Mouse (Mus musculus) neural tube, embryonic 12.5 days (tissue): ENCODE results near the gene Vmn1r87. TPM values are rescaled to one million over a fixed set of nuclear protein-coding genes. Genes with fewer than 3 reads are reported as not detected.
"Not testable (repeated sequence)": the region's sequence is repeated elsewhere in the genome, so short reads cannot be mapped to it uniquely, and the experiment has no call there.

Experiments used
- ATAC-seq: fragments of 200-750 bp; cut with Nextera tagmentation; 2 replicates; pipeline ENCODE4 v1.8.0; 2017; ENCODE audit warnings: low read depth, mild to moderate bottlenecking, moderate TSS enrichment, moderate library complexity; ENCODE audit not compliant: low FRiP score
- H3K27ac ChIP-seq: fragments of 300-500 bp; sonication (generic); 2 replicates; pipeline ENCODE4 v1.5.1; 2016
- H3K27me3 ChIP-seq: fragments of 300-500 bp; sonication (generic); replicated peaks from 2 replicates; pipeline ENCODE4 v1.6.1; 2016; ENCODE audit warnings: mild to moderate bottlenecking
- H3K36me3 ChIP-seq: fragments of 300-500 bp; sonication (generic); 2 replicates; pipeline ENCODE4 v1.6.1; 2016; ENCODE audit warnings: mild to moderate bottlenecking
- H3K4me1 ChIP-seq: fragments of 300-500 bp; sonication (generic); 2 replicates; pipeline ENCODE4 v1.6.1; 2016
- H3K4me2 ChIP-seq: fragments of 300-500 bp; sonication (generic); replicated peaks from 2 replicates; pipeline ENCODE4 v1.6.1; 2016; ENCODE audit warnings: mild to moderate bottlenecking
- H3K4me3 ChIP-seq: fragments of 300-500 bp; sonication (generic); 2 replicates; pipeline ENCODE4 v1.5.1; 2016
- H3K9ac ChIP-seq: fragments of 300-500 bp; sonication (generic); 2 replicates; pipeline ENCODE4 v1.6.1; 2016; ENCODE audit warnings: mild to moderate bottlenecking
- H3K9me3 ChIP-seq: fragments of 300-500 bp; sonication (generic); 2 replicates; pipeline ENCODE4 v1.6.1; 2016; ENCODE audit warnings: mild to moderate bottlenecking
- WGBS: fragments of 180-500 bp; shearing (Covaris S2); methylation state at CpG from one replicate; pipeline ENCODE4 v1.1.7; 2016; 5-methylcytosine and 5-hydroxymethylcytosine counted together
- polyA plus RNA-seq: library from polyadenylated mRNA; unstranded; fragments of >200 nt; fragmentation: Nextera tagmentation; extraction: Ambion mirVana; gene quantifications from 2 replicates; pipeline ENCODE4 v1.2.1, GENCODE M21; 2016

Vmn1r87 gene
- not detected in 2 replicates for polyA plus RNA-seq

- Histone ChIP-seq H3K36me3 (no peaks in the 10 kb centered on the region), H3K27ac (no peak within 1 kb of the TSS), H3K4me1 (no peaks in the 10 kb centered on the region), H3K9ac (no peak within 1 kb of the TSS), H3K27me3 (no peaks in the 10 kb centered on the region), H3K4me3 (no peak within 1 kb of the TSS), H3K4me2 (no peak within 1 kb of the TSS), H3K9me3 (no peaks in the 10 kb centered on the region)
- 84% methylated on average over 1 of the region's 1 CpGs for WGBS
- ATAC-seq: no peak
These were observed at the start of gene Vmn1r87 for GRCm38 (mm10) chr7:13140057-13140456. Gene Vmn1r87 (minus strand): TSS chr7:13140157.

- Histone ChIP-seq H3K4me2 (no peak within 1 kb of the TSS), H3K27ac (no peak within 1 kb of the TSS), H3K27me3 (no peaks in the 10 kb centered on the region), H3K4me1 (no peaks in the 10 kb centered on the region), H3K9me3 (no peaks in the 10 kb centered on the region; the same call in 1 of the 2 replicates), H3K9ac (no peak within 1 kb of the TSS), H3K36me3 (no peaks in the 10 kb centered on the region), H3K4me3 (no peak within 1 kb of the TSS)
- no peak for ATAC-seq
These were observed 19.3 kb upstream of the Vmn1r87 start, which contains the start of gene Vmn1r88 for GRCm38 (mm10) chr7:13159268-13159667. Gene Vmn1r88 (plus strand): TSS chr7:13159568.

- no peak overlapping the region for H3K27ac ChIP-seq
- H3K9me3 ChIP-seq: no peaks in the 10 kb centered on the region
- no peak overlapping the region for H3K4me2 ChIP-seq
- no peak overlapping the region for H3K9ac ChIP-seq
- H3K27me3 ChIP-seq: no peaks in the 10 kb centered on the region
- no peaks in the 10 kb centered on the region for H3K4me1 ChIP-seq
- H3K36me3 ChIP-seq: no peaks in the 10 kb centered on the region
- no peak overlapping the region for H3K4me3 ChIP-seq
- no peak for ATAC-seq
These were observed 2.6 kb downstream of the Vmn1r87 start for GRCm38 (mm10) chr7:13137340-13137739.

- no peak for ATAC-seq
- Histone ChIP-seq H3K4me2 (no peak overlapping the region), H3K36me3 (no peaks in the 10 kb centered on the region), H3K4me3 (no peak overlapping the region), H3K9me3 (no peaks in the 10 kb centered on the region), H3K4me1 (no peaks in the 10 kb centered on the region), H3K9ac (no peak overlapping the region), H3K27ac (no peak overlapping the region), H3K27me3 (no peaks in the 10 kb centered on the region)
- WGBS: 86% methylated on average over 2 of the region's 2 CpGs
These were observed 8.1 kb downstream of the Vmn1r87 start for GRCm38 (mm10) chr7:13131856-13132255.

GRCm38 (mm10) chr7:13123554-13124153 is 16.3 kb downstream of the Vmn1r87 start:
- H3K27me3 ChIP-seq, H3K4me1 ChIP-seq, H3K9ac ChIP-seq, H3K27ac ChIP-seq, H3K36me3 ChIP-seq, H3K4me3 ChIP-seq, H3K9me3 ChIP-seq: not testable (repeated sequence)
- peak; percentile 94 for ATAC-seq
- H3K4me2 ChIP-seq: peak overlapping the region; percentile 51
- under 1% methylated on average over 25 of the region's 34 CpGs for WGBS

- no peaks in the 10 kb centered on the region for H3K9me3 ChIP-seq
- ATAC-seq: no peak
- H3K4me1 ChIP-seq: no peaks in the 10 kb centered on the region
- no peak within 1 kb of the TSS for H3K4me2 ChIP-seq
- no peak within 1 kb of the TSS for H3K27ac ChIP-seq
- no peak within 1 kb of the TSS for H3K9ac ChIP-seq
- H3K4me3 ChIP-seq: no peak within 1 kb of the TSS
- H3K27me3 ChIP-seq: no peaks in the 10 kb centered on the region
- no peaks in the 10 kb centered on the region for H3K36me3 ChIP-seq
These were observed 20.1 kb downstream of the Vmn1r87 start, which contains the start of gene Vmn1r86 for GRCm38 (mm10) chr7:13119817-13120216. Gene Vmn1r86 (minus strand): TSS chr7:13119917.

GRCm38 (mm10) chr7:13095073-13095472 is 44.9 kb downstream of the Vmn1r87 start, which contains the start of gene Vmn1r85:
Gene Vmn1r85 (minus strand): TSS chr7:13095173.
- no peak within 1 kb of the TSS for H3K4me2 ChIP-seq
- WGBS: 64% methylated on average over 3 of the region's 3 CpGs
- no peaks in the 10 kb centered on the region for H3K4me1 ChIP-seq
- H3K9ac ChIP-seq: no peak within 1 kb of the TSS
- no peaks in the 10 kb centered on the region for H3K9me3 ChIP-seq
- no peaks in the 10 kb centered on the region for H3K27me3 ChIP-seq
- no peak within 1 kb of the TSS for H3K27ac ChIP-seq
- H3K4me3 ChIP-seq: no peak within 1 kb of the TSS
- no peak for ATAC-seq
- no peaks in the 10 kb centered on the region for H3K36me3 ChIP-seq

Other genes starting within 250 kb of the Vmn1r87 start
- gene Zscan22, start 242.3 kb downstream of the Vmn1r87 start, polyA plus RNA-seq: 12.0 and 12.5 TPM in 2 replicates
- gene Rps5, start 217.9 kb downstream of the Vmn1r87 start, polyA plus RNA-seq: 583 and 619 TPM in 2 replicates
- gene Rnf225, start 212.7 kb downstream of the Vmn1r87 start, polyA plus RNA-seq: 0.37 and 0.62 TPM in 2 replicates
- gene Zfp324, start 174.3 kb downstream of the Vmn1r87 start, polyA plus RNA-seq: 11.6 and 12.1 TPM in 2 replicates
- 12.8 and 13.5 TPM in 2 replicates for gene Zfp446, start 162.3 kb downstream of the Vmn1r87 start, polyA plus RNA-seq
- gene Slc27a5, start 142.0 kb downstream of the Vmn1r87 start, polyA plus RNA-seq: 0.33 and 0.46 TPM in 2 replicates
- 382 and 393 TPM in 2 replicates for gene Trim28, start 141.0 kb downstream of the Vmn1r87 start, polyA plus RNA-seq
- 31.8 and 39.9 TPM in 2 replicates for gene Zbtb45, start 130.1 kb downstream of the Vmn1r87 start, polyA plus RNA-seq
- 150 and 151 TPM in 2 replicates for gene Chmp2a, start 105.3 kb downstream of the Vmn1r87 start, polyA plus RNA-seq
- 206 and 215 TPM in 2 replicates for gene Ube2m, start 101.9 kb downstream of the Vmn1r87 start, polyA plus RNA-seq
- gene Mzf1, start 85.4 kb downstream of the Vmn1r87 start, polyA plus RNA-seq: 4.8 and 4.9 TPM in 2 replicates
- not detected in 2 replicates for gene Vmn1r85, start 45.0 kb downstream of the Vmn1r87 start, polyA plus RNA-seq
- gene Vmn1r86, start 20.2 kb downstream of the Vmn1r87 start, polyA plus RNA-seq: not detected in 2 replicates
- gene Vmn1r88, start 19.4 kb upstream of the Vmn1r87 start, polyA plus RNA-seq: not detected in 2 replicates
- not detected in 2 replicates for gene Vmn1r89, start 72.9 kb upstream of the Vmn1r87 start, polyA plus RNA-seq
- gene Lig1, start 137.1 kb upstream of the Vmn1r87 start, polyA plus RNA-seq: 68.9 and 71.2 TPM in 2 replicates
- 12.0 and 17.9 TPM in 2 replicates for gene Zswim9, start 138.6 kb upstream of the Vmn1r87 start, polyA plus RNA-seq
- 0.94 and 1.0 TPM in 2 replicates for gene Pla2g4c, start 184.5 kb upstream of the Vmn1r87 start, polyA plus RNA-seq